Mouse (Mus musculus): ENCODE results near the gene Epor. TPM values are rescaled to one million over a fixed set of nuclear protein-coding genes. Genes with fewer than 3 reads are reported as not detected.

Epor gene
- polyA plus RNA-seq, 1 experiment, result 152 TPM

DNA sequence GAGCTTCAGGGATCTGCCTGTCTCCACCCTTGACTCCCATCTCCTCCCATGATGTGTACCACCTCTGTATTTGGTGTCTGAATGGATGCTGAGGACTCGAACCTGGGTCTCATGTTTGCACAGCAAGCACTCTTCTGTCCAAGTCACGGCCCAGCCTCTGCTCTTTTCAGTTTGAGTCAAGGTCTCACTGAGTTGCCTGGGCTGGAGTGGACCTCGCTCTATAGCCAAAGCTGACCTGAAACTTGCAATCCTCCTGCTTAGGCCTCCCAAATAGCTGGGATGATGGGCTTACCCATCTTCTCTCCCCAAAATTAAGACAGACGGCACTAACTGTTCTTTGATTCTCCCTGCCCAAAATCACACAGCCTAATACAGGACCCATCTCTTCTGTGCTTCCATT is 40.3 kb downstream of the Epor start:
- whole genome bisulfite sequencing, result 83% methylated on average over 4 of the region's 4 CpGs
- Histone ChIP-seq H3K4me1 (ENCODE audit: control insufficient read depth, insufficient read depth, low read length) (peaks cover 5% of the 10 kb centered on the region; the same call in 1 of the 2 replicates), H3K4me3 (replicated peaks; ENCODE audit: control insufficient read depth, low read depth, low read length) (no peak overlapping the region), H3K27ac (ENCODE audit: control insufficient read depth, insufficient read depth, low read depth, low read length, poor library complexity) (no peak overlapping the region; the same call in 1 of the 2 replicates)
- TF ChIP-seq CTCF (IDR thresholded peaks at IDR 0.05; ENCODE audit: control insufficient read depth, insufficient read depth, low read length) (no peak), POLR2A (IDR thresholded peaks at IDR 0.05; ENCODE audit: borderline replicate concordance, control insufficient read depth, low read depth, low read length) (no peak)

DNA sequence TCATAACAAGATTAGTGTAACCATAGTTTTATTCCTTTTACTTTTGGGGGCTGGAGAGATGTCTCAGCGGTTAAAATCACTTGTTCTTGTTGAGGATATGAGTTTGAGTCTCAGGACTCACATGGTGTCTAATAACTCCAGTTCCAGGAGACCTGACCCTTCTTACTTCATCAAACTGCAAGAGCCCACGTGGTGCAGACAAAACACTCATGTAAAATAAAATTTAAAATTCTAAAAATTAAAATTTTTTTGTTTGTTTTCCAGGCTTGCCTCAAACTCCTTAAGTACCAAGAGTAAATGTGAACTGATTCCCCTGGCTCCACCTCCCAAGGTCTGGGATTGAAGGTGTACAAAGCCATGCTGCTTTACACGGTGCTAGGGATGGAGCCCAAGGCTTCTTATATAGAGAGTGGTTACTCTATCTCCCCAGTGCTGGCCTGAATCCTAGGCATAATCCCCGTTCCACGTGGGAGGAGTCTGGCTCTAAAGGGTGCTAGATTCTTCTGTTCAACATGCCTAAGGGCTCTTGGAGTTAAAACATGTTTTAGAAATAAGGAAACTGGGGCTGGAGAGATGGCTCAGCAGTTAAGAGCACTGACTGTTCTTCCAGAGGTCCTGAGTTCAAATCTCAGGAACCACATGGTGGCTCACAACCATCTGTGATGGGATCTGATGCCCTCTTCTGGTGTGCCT is 44.5 kb downstream of the Epor start:
- H3K4me1 ChIP-seq (ENCODE audit: control insufficient read depth, insufficient read depth, low read length), result peaks cover 4% of the 10 kb centered on the region; the same call in 1 of the 2 replicates
- TF ChIP-seq CTCF (IDR thresholded peaks at IDR 0.05; ENCODE audit: control insufficient read depth, insufficient read depth, low read length), result no peak
- no peak for TF ChIP-seq POLR2A (IDR thresholded peaks at IDR 0.05; ENCODE audit: borderline replicate concordance, control insufficient read depth, low read depth, low read length)
- WGBS, result 45% methylated on average over 5 of the region's 5 CpGs
- no peak overlapping the region for H3K4me3 ChIP-seq (replicated peaks; ENCODE audit: control insufficient read depth, low read depth, low read length)
- H3K27ac ChIP-seq (ENCODE audit: control insufficient read depth, insufficient read depth, low read depth, low read length, poor library complexity), result no peak overlapping the region

DNA sequence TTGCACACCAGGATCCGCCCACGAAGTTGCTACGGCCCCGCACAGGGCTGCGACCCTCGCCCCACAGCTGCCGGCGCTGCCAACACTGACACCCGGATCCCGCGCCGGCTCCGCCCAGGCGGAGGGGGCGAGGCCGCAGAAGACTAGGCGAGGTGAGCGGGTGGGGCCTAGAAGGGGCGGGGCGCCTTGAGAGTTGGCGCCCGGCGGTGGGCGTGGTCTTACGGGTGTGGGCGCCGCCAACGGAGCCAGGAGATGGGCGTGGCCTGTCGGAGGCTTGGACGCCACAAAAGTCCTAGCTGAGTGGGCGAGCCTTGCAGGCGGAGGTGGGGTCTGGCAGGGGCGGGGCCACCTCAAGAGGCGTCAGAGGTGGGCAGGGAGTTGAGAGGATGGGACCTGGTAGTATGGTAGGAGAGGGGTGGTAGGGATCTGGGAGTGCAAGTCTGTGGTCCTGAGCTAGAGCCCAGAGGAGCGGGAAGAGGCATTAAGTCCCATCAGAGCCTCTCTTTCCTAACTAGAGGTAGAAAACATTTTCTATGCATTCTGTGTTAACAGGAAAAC is 45.2 kb downstream of the Epor start, which contains the start of gene Rab3d:
Rab3d (minus strand) TSS at position 158 of the 558 bp plus-strand sequence.
- H3K4me3 ChIP-seq (replicated peaks; ENCODE audit: control insufficient read depth, low read depth, low read length), result peak within 1 kb of the TSS; percentile 94
- peak; percentile 34; the same call in 1 of the 2 replicates for TF ChIP-seq POLR2A (IDR thresholded peaks at IDR 0.05; ENCODE audit: borderline replicate concordance, control insufficient read depth, low read depth, low read length)
- no peak for TF ChIP-seq CTCF (IDR thresholded peaks at IDR 0.05; ENCODE audit: control insufficient read depth, insufficient read depth, low read length)
- H3K27ac ChIP-seq (ENCODE audit: control insufficient read depth, insufficient read depth, low read depth, low read length, poor library complexity), result peak within 1 kb of the TSS; percentile 81
- under 1% methylated on average over 36 of the region's 36 CpGs for WGBS
- peaks cover 4% of the 10 kb centered on the region; the same call in 1 of the 2 replicates for H3K4me1 ChIP-seq (ENCODE audit: control insufficient read depth, insufficient read depth, low read length)

DNA sequence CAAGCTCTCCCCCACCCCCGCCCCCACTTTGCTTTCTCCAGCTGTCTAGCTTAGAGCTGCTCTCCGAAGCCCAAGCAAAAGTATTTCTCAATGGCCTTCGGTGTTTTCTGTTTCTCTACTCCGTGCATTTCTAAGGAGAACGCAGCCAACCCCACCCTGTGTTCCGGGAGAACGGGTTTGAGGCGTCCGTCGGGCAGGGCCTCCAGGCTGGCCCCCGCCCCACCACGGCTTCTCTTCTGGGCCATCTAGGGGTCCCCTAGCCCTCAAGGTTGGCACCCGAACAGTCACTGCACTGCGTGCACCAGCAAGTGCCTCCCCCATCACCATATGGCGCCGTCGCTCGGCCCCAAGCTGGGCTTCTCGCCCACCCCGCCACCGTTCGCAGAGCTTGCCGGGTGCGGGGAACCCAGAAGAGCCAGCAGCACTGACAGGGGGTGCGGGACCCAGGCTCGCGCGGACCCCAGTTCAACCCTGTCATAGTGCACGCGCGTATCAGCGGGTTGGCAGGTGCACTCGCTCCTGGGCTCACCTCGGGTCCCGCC is 45.7 kb downstream of the Epor start:
- WGBS, result 2% methylated on average over 35 of the region's 35 CpGs
- Histone ChIP-seq H3K4me3 (replicated peaks; ENCODE audit: control insufficient read depth, low read depth, low read length) (peak overlapping the region; percentile 94), H3K4me1 (ENCODE audit: control insufficient read depth, insufficient read depth, low read length) (peaks cover 4% of the 10 kb centered on the region; the same call in 1 of the 2 replicates), H3K27ac (ENCODE audit: control insufficient read depth, insufficient read depth, low read depth, low read length, poor library complexity) (peak overlapping the region; percentile 81)
- TF ChIP-seq POLR2A (IDR thresholded peaks at IDR 0.05; ENCODE audit: borderline replicate concordance, control insufficient read depth, low read depth, low read length) (no peak), CTCF (IDR thresholded peaks at IDR 0.05; ENCODE audit: control insufficient read depth, insufficient read depth, low read length) (no peak)

DNA sequence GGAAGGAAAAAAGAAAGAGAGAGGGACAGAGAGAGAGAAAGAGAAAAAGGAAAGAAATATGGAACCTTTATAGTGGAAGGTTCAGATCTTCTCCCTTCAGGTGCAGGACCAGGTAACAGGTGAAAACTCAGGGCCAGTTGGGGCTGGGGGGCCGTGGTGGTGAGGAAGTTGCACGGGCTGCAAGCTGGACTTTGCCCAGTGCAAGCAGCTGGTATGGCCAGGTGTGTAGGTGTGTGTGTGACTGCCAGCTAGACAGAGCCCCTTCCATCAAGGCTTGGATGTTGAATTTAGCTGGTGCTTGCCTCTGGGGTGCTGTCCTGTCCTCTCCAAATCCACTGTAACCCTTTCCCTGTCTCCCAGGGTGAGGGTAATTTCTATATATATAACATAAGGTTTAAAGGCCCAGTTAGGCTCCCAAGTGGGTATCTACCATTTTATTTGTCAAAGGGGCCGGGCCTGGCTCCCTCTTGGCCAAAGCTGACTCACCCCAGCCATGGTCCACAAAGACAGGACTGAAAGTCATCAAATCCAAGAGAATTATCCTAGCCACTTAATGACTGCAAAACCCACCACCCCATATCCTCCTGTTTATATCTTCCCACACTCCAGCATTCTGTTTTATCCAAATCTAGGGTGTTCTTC is 46.3 kb downstream of the Epor start:
- 45% methylated on average over 3 of the region's 3 CpGs for WGBS
- Histone ChIP-seq H3K27ac (ENCODE audit: control insufficient read depth, insufficient read depth, low read depth, low read length, poor library complexity) (no peak overlapping the region; the same call in 1 of the 2 replicates), H3K4me1 (ENCODE audit: control insufficient read depth, insufficient read depth, low read length) (peaks cover 4% of the 10 kb centered on the region; the same call in 1 of the 2 replicates), H3K4me3 (replicated peaks; ENCODE audit: control insufficient read depth, low read depth, low read length) (peak overlapping the region; percentile 94)
- TF ChIP-seq POLR2A (IDR thresholded peaks at IDR 0.05; ENCODE audit: borderline replicate concordance, control insufficient read depth, low read depth, low read length), result no peak
- TF ChIP-seq CTCF (IDR thresholded peaks at IDR 0.05; ENCODE audit: control insufficient read depth, insufficient read depth, low read length), result no peak

DNA sequence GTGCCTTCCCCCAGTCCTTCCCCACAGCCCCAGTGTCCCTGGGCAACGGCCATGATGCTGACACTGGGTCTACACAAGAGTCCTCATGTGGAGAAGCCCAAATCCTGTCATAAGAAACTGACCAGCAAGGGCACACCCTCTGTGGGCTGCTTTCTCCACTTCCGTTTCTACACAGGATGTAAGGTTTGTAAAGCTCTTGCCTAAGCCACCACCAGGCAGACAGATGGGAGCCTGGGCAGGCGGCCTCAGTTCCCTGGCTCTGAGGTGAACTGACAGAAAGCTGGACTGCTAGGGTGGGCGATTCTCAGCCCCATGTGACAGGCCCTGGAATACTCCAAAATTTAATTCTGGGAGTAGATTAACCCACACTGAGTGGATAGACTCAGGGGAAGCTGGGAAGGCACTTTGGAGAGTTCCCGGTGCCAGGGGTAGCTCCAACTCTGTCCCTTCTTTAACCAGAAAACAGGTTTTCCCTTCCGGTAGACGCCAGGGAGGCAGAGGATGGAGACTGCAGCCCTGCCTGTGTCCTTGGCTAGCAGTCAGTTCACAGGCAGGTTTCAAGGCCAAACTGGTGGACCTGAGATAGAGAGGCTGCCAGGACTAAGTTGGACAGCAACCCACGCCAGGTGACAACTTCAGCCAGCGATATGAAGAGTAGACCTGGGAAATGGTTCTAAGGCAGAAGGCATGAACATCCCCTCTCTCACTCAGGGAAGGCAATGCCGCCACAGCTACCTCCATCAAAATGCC is 53.7 kb downstream of the Epor start:
- peaks cover 13% of the 10 kb centered on the region for H3K4me1 ChIP-seq (ENCODE audit: control insufficient read depth, insufficient read depth, low read length)
- H3K4me3 ChIP-seq (replicated peaks; ENCODE audit: control insufficient read depth, low read depth, low read length), result no peak overlapping the region
- 45% methylated on average over 10 of the region's 10 CpGs for WGBS
- peak overlapping the region; percentile 82 for H3K27ac ChIP-seq (ENCODE audit: control insufficient read depth, insufficient read depth, low read depth, low read length, poor library complexity)
- TF ChIP-seq CTCF (IDR thresholded peaks at IDR 0.05; ENCODE audit: control insufficient read depth, insufficient read depth, low read length), result no peak
- TF ChIP-seq POLR2A (IDR thresholded peaks at IDR 0.05; ENCODE audit: borderline replicate concordance, control insufficient read depth, low read depth, low read length), result 0 out of 2 replicates have a peak, but pooled peaks have one; percentile 20

Other genes with a start within 250 kb of the Epor start
- 8.1 and 14.5 TPM in 2 replicates for gene Ldlr, start 240.0 kb downstream of the Epor start, polyA plus RNA-seq (2011; ENCODE audit: insufficient read depth, insufficient read length, low replicate concordance, missing spikeins)
- gene Spc24, start 203.2 kb downstream of the Epor start, polyA plus RNA-seq (2011; ENCODE audit: insufficient read depth, insufficient read length, low replicate concordance, missing spikeins), result 40.1 and 46.6 TPM in 2 replicates
- gene Kank2, start 164.8 kb downstream of the Epor start, polyA plus RNA-seq (2011; ENCODE audit: insufficient read depth, insufficient read length, low replicate concordance, missing spikeins), result 1.4 and 1.7 TPM in 2 replicates
- not detected in 2 replicates for gene Angptl8, start 128.0 kb downstream of the Epor start, polyA plus RNA-seq (2011; ENCODE audit: insufficient read depth, insufficient read length, low replicate concordance, missing spikeins)
- 6.5 and 7.2 TPM in 2 replicates for gene Dock6, start 110.9 kb downstream of the Epor start, polyA plus RNA-seq (2011; ENCODE audit: insufficient read depth, insufficient read length, low replicate concordance, missing spikeins)
- 8.5 and 20.9 TPM in 2 replicates for gene Rab3d, start 45.3 kb downstream of the Epor start, polyA plus RNA-seq (2011; ENCODE audit: insufficient read depth, insufficient read length, low replicate concordance, missing spikeins)
- gene Ccdc159, start 36.0 kb downstream of the Epor start, polyA plus RNA-seq (2011; ENCODE audit: insufficient read depth, insufficient read length, low replicate concordance, missing spikeins), result not detected in 2 replicates
- gene Tmem205, start 36.0 kb downstream of the Epor start, polyA plus RNA-seq (2011; ENCODE audit: insufficient read depth, insufficient read length, low replicate concordance, missing spikeins), result 9.2 and 37.4 TPM in 2 replicates
- 1.4 and 2.1 TPM in 2 replicates for gene Plppr2, start 26.5 kb downstream of the Epor start, polyA plus RNA-seq (2011; ENCODE audit: insufficient read depth, insufficient read length, low replicate concordance, missing spikeins)
- 4.2 and 5.7 TPM in 2 replicates for gene Swsap1, start 7.8 kb downstream of the Epor start, polyA plus RNA-seq (2011; ENCODE audit: insufficient read depth, insufficient read length, low replicate concordance, missing spikeins)
- gene Rgl3, start 25.9 kb upstream of the Epor start, polyA plus RNA-seq (2011; ENCODE audit: insufficient read depth, insufficient read length, low replicate concordance, missing spikeins), result 1.6 and 5.0 TPM in 2 replicates
- gene Ccdc151, start 39.1 kb upstream of the Epor start, polyA plus RNA-seq (2011; ENCODE audit: insufficient read depth, insufficient read length, low replicate concordance, missing spikeins), result not detected in 2 replicates
- gene Prkcsh, start 39.3 kb upstream of the Epor start, polyA plus RNA-seq (2011; ENCODE audit: insufficient read depth, insufficient read length, low replicate concordance, missing spikeins), result 20.8 and 35.2 TPM in 2 replicates
- 1.1 TPM in 1 of 2 replicates, not detected in the other for gene Elavl3, start 88.5 kb upstream of the Epor start, polyA plus RNA-seq (2011; ENCODE audit: insufficient read depth, insufficient read length, low replicate concordance, missing spikeins)
- not detected in 2 replicates for gene Gm49318, start 107.8 kb upstream of the Epor start, polyA plus RNA-seq (2011; ENCODE audit: insufficient read depth, insufficient read length, low replicate concordance, missing spikeins)
- 12.8 and 15.3 TPM in 2 replicates for gene Zfp653, start 107.9 kb upstream of the Epor start, polyA plus RNA-seq (2011; ENCODE audit: insufficient read depth, insufficient read length, low replicate concordance, missing spikeins)
- gene Ecsit, start 121.9 kb upstream of the Epor start, polyA plus RNA-seq (2011; ENCODE audit: insufficient read depth, insufficient read length, low replicate concordance, missing spikeins), result 10.4 and 18.7 TPM in 2 replicates
- gene Cnn1, start 135.7 kb upstream of the Epor start, polyA plus RNA-seq (2011; ENCODE audit: insufficient read depth, insufficient read length, low replicate concordance, missing spikeins), result not detected in 2 replicates
- gene Elof1, start 153.7 kb upstream of the Epor start, polyA plus RNA-seq (2011; ENCODE audit: insufficient read depth, insufficient read length, low replicate concordance, missing spikeins), result 39.9 and 54.1 TPM in 2 replicates
- gene Acp5, start 172.2 kb upstream of the Epor start, polyA plus RNA-seq (2011; ENCODE audit: insufficient read depth, insufficient read length, low replicate concordance, missing spikeins), result 89.7 and 103 TPM in 2 replicates
- 10.5 and 23.3 TPM in 2 replicates for gene Pigyl, start 193.3 kb upstream of the Epor start, polyA plus RNA-seq (2011; ENCODE audit: insufficient read depth, insufficient read length, low replicate concordance, missing spikeins)
- gene Zfp872, start 224.6 kb upstream of the Epor start, polyA plus RNA-seq (2011; ENCODE audit: insufficient read depth, insufficient read length, low replicate concordance, missing spikeins), result not detected in 2 replicates